Mouse (Mus musculus) liver, postnatal 0 days (tissue): ENCODE results near the gene Pnpo.

Experiments used
- CTCF ChIP-seq: sonication (generic); IDR thresholded peaks from 2 replicates; pipeline ENCODE4 v1.5.1; 2016; ENCODE audit warnings: antibody characterized with exemption, low read depth
- EP300 ChIP-seq: IDR thresholded peaks from 2 replicates; pipeline ENCODE4 v1.6.1; 2016; ENCODE audit warnings: antibody characterized with exemption, low read depth, mild to moderate bottlenecking

- TF ChIP-seq CTCF (no peak), EP300 (no peak)
Observed at GRCm38 (mm10) chr11:96901332-96901731, 42.5 kb downstream of the Pnpo start.
